In genomic region chr13:77529760-77530159, GRCm38 (mm10) we compare ENCODE assay signal across 18 mouse cellular contexts.
"Had no signal": no experiment of that assay in that cellular context is flagged by ENCODE, and none has a peak within 500 bp of the region (broad histone marks: within the 10 kb centered on the region; RNA-seq: fewer than 3 reads in every experiment).

No protein-coding gene starts in this region.

- H3K4me3 ChIP-seq: lung, embryonic 15.5 days; megakaryocyte, embryonic 14.5 days; midbrain, embryonic 13.5 days; midbrain, embryonic 15.5 days; neural tube, embryonic 12.5 days; stomach, embryonic 15.5 days had no signal

- H3K27me3 ChIP-seq: lung, embryonic 15.5 days; megakaryocyte, embryonic 14.5 days; midbrain, embryonic 13.5 days; midbrain, embryonic 15.5 days; neural tube, embryonic 12.5 days; stomach, embryonic 15.5 days had no signal

- ATAC-seq: liver, postnatal 0 days; lung, postnatal 0 days had no signal

- H3K9me3 ChIP-seq: lung, embryonic 15.5 days; megakaryocyte, embryonic 14.5 days; midbrain, embryonic 13.5 days; midbrain, embryonic 15.5 days; neural tube, embryonic 12.5 days; stomach, embryonic 15.5 days had no signal

- H3K4me1 ChIP-seq: lung, embryonic 15.5 days; megakaryocyte, embryonic 14.5 days; midbrain, embryonic 15.5 days; stomach, embryonic 15.5 days had no signal

- H3K27ac ChIP-seq: lung, embryonic 15.5 days; macrophage; midbrain, embryonic 13.5 days; midbrain, embryonic 15.5 days; neural tube, embryonic 12.5 days; stomach, embryonic 15.5 days; stomach, postnatal 0 days had no signal

- H3K4me2 ChIP-seq: lung, embryonic 15.5 days; midbrain, embryonic 11.5 days; midbrain, embryonic 13.5 days; midbrain, embryonic 15.5 days; neural tube, embryonic 12.5 days; stomach, embryonic 15.5 days had no signal

- H3K9ac ChIP-seq: liver, postnatal 0 days; lung, embryonic 15.5 days; midbrain, embryonic 13.5 days; midbrain, embryonic 15.5 days; neural tube, embryonic 12.5 days; stomach, embryonic 15.5 days had no signal

- DNase-seq: liver, postnatal 0 days; lung, adult 2 months; lung, postnatal 14 days; lung, postnatal 36 days; right cerebral cortex, postnatal 14 days; thymus, adult 2 months; thymus, postnatal 25 days; thymus, postnatal 4 days had no signal

- H3K36me3 ChIP-seq: lung, embryonic 15.5 days; midbrain, embryonic 13.5 days; midbrain, embryonic 15.5 days; neural tube, embryonic 12.5 days; stomach, embryonic 15.5 days had no signal
